Mouse (Mus musculus) C2C12 (cell line): ENCODE measurements around the gene Chrm5. TPM values are rescaled to one million over a fixed set of nuclear protein-coding genes. Genes with fewer than 3 reads are reported as not detected.
A peak's percentile ranks its signal among the peaks of the same experiment; 100 is the strongest.
"Not testable (repeated sequence)": the region's sequence is repeated elsewhere in the genome, so short reads cannot be mapped to it uniquely, and the experiment has no call there.

Source experiments
- H3K27me3 ChIP-seq: one replicate; pipeline ENCODE4 v1.6.1; 2011; ENCODE audit not compliant: control insufficient read depth, insufficient read depth, insufficient read length
- H3K36me3 ChIP-seq: one replicate; pipeline ENCODE4 v1.6.1; 2011; ENCODE audit not compliant: control insufficient read depth, insufficient read depth
- H3K4me3 ChIP-seq: one replicate; pipeline ENCODE4 v1.5.1; 2011; ENCODE audit warnings: mild to moderate bottlenecking, control low read depth; ENCODE audit not compliant: poor library complexity, insufficient read depth, severe bottlenecking
- H3K79me2 ChIP-seq: one replicate; pipeline ENCODE4 v1.6.1; 2011; ENCODE audit not compliant: control insufficient read depth, insufficient read depth
- H3K79me3 ChIP-seq: one replicate; pipeline ENCODE4 v1.6.1; 2011; ENCODE audit warnings: low read depth, control low read depth
- H3ac ChIP-seq: one replicate; pipeline ENCODE3; 2011; ENCODE audit warnings: low read depth; ENCODE audit not compliant: control insufficient read depth, insufficient read length
- CEBPB ChIP-seq: IDR thresholded peaks from one replicate; pipeline ENCODE4 v1.6.1; 2011; ENCODE audit warnings: low read depth, mild to moderate bottlenecking, control low read depth, moderate library complexity
- CTCF ChIP-seq: IDR thresholded peaks from one replicate; pipeline ENCODE4 v1.5.1; 2011; ENCODE audit not compliant: control insufficient read depth, insufficient read depth, insufficient read length
- FOSL1 ChIP-seq: IDR thresholded peaks from one replicate; pipeline ENCODE4 v1.8.0; 2011; ENCODE audit warnings: mild to moderate bottlenecking, low read length; ENCODE audit not compliant: poor library complexity, insufficient read depth, severe bottlenecking
- MAX ChIP-seq: IDR thresholded peaks from one replicate; pipeline ENCODE4 v1.6.1; 2011; ENCODE audit warnings: mild to moderate bottlenecking, control low read depth
- MYOD1 ChIP-seq: IDR thresholded peaks from one replicate; pipeline ENCODE4 v1.6.1; 2011; ENCODE audit warnings: low read depth; ENCODE audit not compliant: control insufficient read depth, insufficient read length
- MYOG ChIP-seq: IDR thresholded peaks from one replicate; pipeline ENCODE4 v1.6.1; 2011; ENCODE audit not compliant: control insufficient read depth, insufficient read length; ENCODE audit errors: extremely low read depth
- USF1 ChIP-seq: IDR thresholded peaks from one replicate; pipeline ENCODE4 v1.6.1; 2011; ENCODE audit warnings: low read depth, mild to moderate bottlenecking, control low read depth, moderate library complexity
- polyA plus RNA-seq: library from polyadenylated mRNA; unstranded; fragments of >200 nt; fragmentation: generic; extraction: Trizol; gene quantifications from one replicate; pipeline ENCODE4 v1.2.1, GENCODE M21; 2012; ENCODE audit warnings: missing spikeins

The Chrm5 gene
- polyA plus RNA-seq, 1 experiment, result not detected

DNA sequence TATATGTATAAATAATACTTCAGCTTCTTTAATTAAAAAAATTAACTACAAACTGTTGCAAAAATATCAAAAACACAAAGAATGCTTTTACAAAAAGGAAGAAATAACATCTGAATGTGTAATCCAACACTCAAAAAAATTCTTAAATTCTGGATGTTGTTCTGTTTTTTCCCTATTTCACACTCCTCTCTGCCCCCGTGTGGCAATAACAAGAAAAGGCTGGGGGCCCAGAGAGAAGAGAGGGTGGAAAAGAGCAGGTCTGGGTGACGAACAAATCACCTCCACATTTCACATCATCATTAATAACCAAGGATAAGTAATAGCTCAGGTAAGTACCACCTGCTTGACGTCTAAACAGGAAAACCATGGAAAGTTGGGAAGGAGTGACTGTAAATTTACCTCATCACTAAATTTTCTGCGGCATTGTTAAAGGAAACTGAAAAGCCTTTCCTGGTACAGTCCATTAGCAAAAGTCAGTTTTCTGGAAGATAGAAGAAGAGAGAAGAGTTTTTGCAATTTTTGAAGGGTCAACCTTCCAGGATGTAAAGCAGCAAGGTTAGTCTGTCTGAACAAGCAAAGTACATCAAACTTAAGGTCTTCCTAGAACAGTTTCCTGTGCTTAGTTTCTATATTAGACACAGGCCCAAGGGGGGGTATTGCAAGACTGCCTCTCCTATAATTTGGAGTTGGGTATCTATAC lies 30.8 kb downstream of the Chrm5 start:
- Histone ChIP-seq H3K79me2 (peaks cover 9% of the 10 kb centered on the region), H3K36me3 (no peaks in the 10 kb centered on the region), H3K79me3 (peaks cover 3% of the 10 kb centered on the region), H3K27me3 (no peaks in the 10 kb centered on the region), H3ac (no peak overlapping the region), H3K4me3 (no peak overlapping the region)
- TF ChIP-seq MYOG (no peak), USF1 (no peak), FOSL1 (no peak), CEBPB (no peak), MAX (no peak), CTCF (no peak), MYOD1 (no peak)

DNA sequence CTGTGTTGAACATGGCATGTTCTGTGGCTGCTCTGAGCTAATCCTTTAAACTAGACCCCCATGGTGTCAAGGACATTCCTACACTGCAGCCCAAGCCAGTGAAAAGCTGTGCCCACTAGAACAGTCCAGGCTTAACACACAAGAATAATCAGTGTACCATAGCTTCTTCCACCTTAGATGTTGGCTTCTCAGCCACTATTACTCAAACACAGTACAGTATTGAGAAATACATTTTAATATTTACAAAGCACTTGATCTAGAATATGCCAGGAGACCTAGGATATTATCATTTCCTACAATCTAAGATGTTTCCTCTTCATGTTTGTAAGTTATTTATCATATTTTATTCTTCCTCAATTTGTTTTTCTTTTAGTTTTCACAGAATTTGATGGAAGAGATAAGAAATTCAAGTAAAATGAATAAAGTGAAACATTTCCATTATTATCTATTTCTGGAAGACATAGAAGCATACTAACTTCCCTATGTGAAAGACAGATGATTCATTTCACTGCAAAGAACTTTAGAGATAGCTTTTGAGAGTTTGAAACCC lies 32.0 kb downstream of the Chrm5 start:
- Histone ChIP-seq H3ac (no peak overlapping the region), H3K79me3 (no peaks in the 10 kb centered on the region), H3K36me3 (no peaks in the 10 kb centered on the region), H3K27me3 (no peaks in the 10 kb centered on the region), H3K4me3 (no peak overlapping the region), H3K79me2 (no peaks in the 10 kb centered on the region)
- TF ChIP-seq USF1, result no peak
- no peak for TF ChIP-seq MYOD1
- no peak for TF ChIP-seq CEBPB
- TF ChIP-seq MAX, result no peak
- no peak for TF ChIP-seq FOSL1
- no peak for TF ChIP-seq CTCF
- TF ChIP-seq MYOG, result no peak

- not testable (repeated sequence) for H3K36me3 ChIP-seq, H3K27me3 ChIP-seq, H3K79me2 ChIP-seq, H3K79me3 ChIP-seq, H3K4me3 ChIP-seq, H3ac ChIP-seq
These were observed 32.5 kb downstream of the Chrm5 start for GRCm38 (mm10) chr2:112448046-112448445.

- H3K27me3 ChIP-seq, result no peaks in the 10 kb centered on the region
- no peaks in the 10 kb centered on the region for H3K79me3 ChIP-seq
- TF ChIP-seq MYOG (no peak), CEBPB (peak; percentile 67), MAX (no peak), USF1 (no peak), MYOD1 (peak; percentile 36), FOSL1 (no peak), CTCF (no peak)
- no peaks in the 10 kb centered on the region for H3K79me2 ChIP-seq
- H3ac ChIP-seq, result no peak overlapping the region
- no peak overlapping the region for H3K4me3 ChIP-seq
- no peaks in the 10 kb centered on the region for H3K36me3 ChIP-seq
These were observed 35.1 kb downstream of the Chrm5 start for GRCm38 (mm10) chr2:112445511-112445910.

DNA sequence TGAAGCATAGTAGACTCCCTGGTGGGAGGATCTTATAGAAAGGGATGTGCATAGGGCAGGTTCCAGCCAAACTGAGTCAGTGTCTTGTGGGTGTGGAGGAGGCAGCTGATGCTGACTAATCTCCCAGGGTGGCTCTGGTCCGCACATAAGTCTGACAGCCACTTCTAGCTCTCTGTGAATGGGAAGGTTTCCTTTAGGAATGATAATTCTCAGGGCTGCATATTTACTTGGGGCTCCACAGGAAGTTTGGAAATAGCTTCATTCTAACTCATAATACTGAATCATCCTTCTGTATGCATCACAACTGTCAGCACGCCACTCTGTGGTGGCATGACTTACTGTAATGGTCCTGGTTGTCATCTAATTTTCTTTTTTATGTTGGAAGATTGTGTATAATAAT lies 37.1 kb downstream of the Chrm5 start:
- no peak overlapping the region for H3ac ChIP-seq
- H3K36me3 ChIP-seq, result no peaks in the 10 kb centered on the region
- no peaks in the 10 kb centered on the region for H3K79me2 ChIP-seq
- H3K79me3 ChIP-seq, result no peaks in the 10 kb centered on the region
- no peaks in the 10 kb centered on the region for H3K27me3 ChIP-seq
- peak; percentile 12 for TF ChIP-seq USF1
- TF ChIP-seq MYOD1, result peak; percentile 70
- no peak for TF ChIP-seq CTCF
- no peak for TF ChIP-seq MAX
- peak; percentile 99 for TF ChIP-seq FOSL1
- peak; percentile 97 for TF ChIP-seq CEBPB
- TF ChIP-seq MYOG, result no peak
- H3K4me3 ChIP-seq, result no peak overlapping the region

DNA sequence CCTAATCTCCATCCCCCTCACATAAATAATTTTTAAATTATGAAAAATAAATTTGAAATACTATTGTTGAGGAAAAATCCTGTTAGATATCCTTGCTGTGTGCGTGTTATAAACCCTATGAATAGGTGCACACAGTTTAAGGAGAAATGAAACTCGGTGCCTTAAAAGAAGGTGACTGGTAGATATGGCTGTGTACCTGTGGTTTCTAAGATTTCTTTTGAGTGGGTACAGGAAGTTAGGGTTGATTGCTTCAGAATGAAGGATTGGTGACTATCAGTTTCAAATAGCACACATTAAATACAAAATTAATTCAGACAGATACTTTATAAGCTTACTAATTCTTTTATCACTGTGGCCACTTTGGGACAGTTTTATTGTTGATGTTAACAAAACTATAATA lies 43.0 kb downstream of the Chrm5 start:
- H3K79me2 ChIP-seq, result no peaks in the 10 kb centered on the region
- no peaks in the 10 kb centered on the region for H3K79me3 ChIP-seq
- no peak overlapping the region for H3ac ChIP-seq
- H3K36me3 ChIP-seq, result no peaks in the 10 kb centered on the region
- TF ChIP-seq FOSL1 (no peak), USF1 (no peak), MYOG (no peak), CEBPB (no peak), CTCF (no peak)
- H3K4me3 ChIP-seq, result no peak overlapping the region
- H3K27me3 ChIP-seq, result no peaks in the 10 kb centered on the region
